Mouse (Mus musculus): ENCODE results near the gene Slc26a9. TPM values are rescaled to one million over a fixed set of nuclear protein-coding genes. Genes with fewer than 3 reads are reported as not detected.

Gene Slc26a9
- 0.06 TPM in 1 of 2 replicates, not detected in the other for polyA plus RNA-seq (2015; fragmentation: Nextera tagmentation; extraction: Ambion mirVana)

DNA sequence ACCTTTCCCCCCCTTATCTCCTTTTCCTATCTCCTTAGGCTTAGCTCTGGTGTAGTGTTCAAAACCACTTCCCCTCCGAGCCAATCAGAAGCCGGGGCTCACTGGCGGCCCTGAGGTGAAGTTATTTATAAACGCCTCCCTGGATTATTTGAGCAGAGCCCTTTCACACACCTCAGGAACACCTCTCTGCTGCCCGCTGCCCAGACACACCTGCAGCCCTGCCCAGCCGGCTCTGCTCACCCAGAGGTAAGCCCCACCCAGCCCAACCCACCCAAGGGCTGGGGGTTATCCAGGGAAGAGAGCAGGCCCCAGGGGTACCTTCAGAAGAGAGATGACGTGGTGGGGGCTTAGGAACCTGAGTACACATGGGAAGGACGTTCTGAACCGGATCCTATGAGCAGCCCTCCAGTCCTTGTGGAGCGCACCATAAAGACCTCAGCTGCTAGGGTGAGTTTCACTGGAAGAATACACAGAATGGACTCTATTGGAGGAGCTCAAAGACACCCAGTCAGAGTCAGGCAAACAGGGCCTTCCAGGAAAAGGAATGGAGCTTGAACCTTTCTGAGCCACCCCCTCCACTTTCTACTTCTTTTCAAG is at the start of gene Slc26a9:
Slc26a9 (plus strand) TSS at position 155 of the 597 bp plus-strand sequence.
- Histone ChIP-seq H3K27ac (ENCODE audit: low read length) (no peak within 1 kb of the TSS), H3K4me1 (replicated peaks; ENCODE audit: control insufficient read depth, insufficient read depth, low read length) (no peaks in the 10 kb centered on the region), H3K9me3 (ENCODE audit: control insufficient read depth, low read length) (no peaks in the 10 kb centered on the region), H3K4me2 (ENCODE audit: low read length) (no peak within 1 kb of the TSS), H3K4me3 (replicated peaks; ENCODE audit: low read length) (no peak within 1 kb of the TSS), H3K27me3 (replicated peaks; ENCODE audit: control insufficient read depth, insufficient read depth, low read length) (no peaks in the 10 kb centered on the region), H3K9ac (replicated peaks; ENCODE audit: low read depth, low read length) (no peak within 1 kb of the TSS), H3K36me3 (ENCODE audit: control insufficient read depth, insufficient read depth) (no peaks in the 10 kb centered on the region)
- 63% methylated on average over 10 of the region's 10 CpGs for WGBS
- ATAC-seq: no peak

- ATAC-seq: no peak
- 82% methylated on average over 2 of the region's 2 CpGs for WGBS
- H3K27ac ChIP-seq (ENCODE audit: low read length): no peak overlapping the region
Measured at GRCm38 (mm10) chr1:131695308-131695707, 48.5 kb upstream of the Slc26a9 start.

DNA sequence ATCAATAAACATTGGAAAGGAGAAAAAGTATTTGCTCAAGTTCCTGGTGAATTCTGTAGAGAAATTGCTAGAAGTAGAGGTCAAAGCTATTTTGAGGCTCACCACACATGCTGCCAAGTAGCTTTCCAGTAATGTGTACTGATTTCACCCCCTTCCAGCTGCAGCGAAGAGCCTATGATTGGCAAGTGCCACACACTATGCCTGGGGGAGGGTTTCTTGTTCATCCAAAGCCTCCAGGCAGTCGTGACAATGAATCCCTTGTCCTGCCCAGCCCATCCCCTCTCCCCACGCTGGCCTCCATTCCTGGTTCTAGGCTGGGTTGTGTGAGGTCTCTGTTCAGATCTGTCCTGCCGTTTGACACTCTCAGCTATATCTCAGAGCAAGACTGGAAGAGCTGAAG is 47.5 kb upstream of the Slc26a9 start:
- no peaks in the 10 kb centered on the region for H3K36me3 ChIP-seq (ENCODE audit: control insufficient read depth, insufficient read depth)
- H3K9ac ChIP-seq (replicated peaks; ENCODE audit: low read depth, low read length): no peak overlapping the region
- H3K4me1 ChIP-seq (replicated peaks; ENCODE audit: control insufficient read depth, insufficient read depth, low read length): no peaks in the 10 kb centered on the region
- ATAC-seq: no peak
- 56% methylated on average over 4 of the region's 4 CpGs for WGBS
- H3K4me2 ChIP-seq (ENCODE audit: low read length): no peak overlapping the region
- no peak overlapping the region for H3K4me3 ChIP-seq (replicated peaks; ENCODE audit: low read length)
- H3K9me3 ChIP-seq (ENCODE audit: control insufficient read depth, low read length): no peaks in the 10 kb centered on the region
- no peaks in the 10 kb centered on the region for H3K27me3 ChIP-seq (replicated peaks; ENCODE audit: control insufficient read depth, insufficient read depth, low read length)
- no peak overlapping the region for H3K27ac ChIP-seq (ENCODE audit: low read length)

More at GRCm38 (mm10) chr1:131695308-131695707, 48.5 kb upstream of the Slc26a9 start:
- H3K27me3 ChIP-seq (replicated peaks; ENCODE audit: control insufficient read depth, insufficient read depth, low read length): no peaks in the 10 kb centered on the region
- H3K4me1 ChIP-seq (replicated peaks; ENCODE audit: control insufficient read depth, insufficient read depth, low read length): no peaks in the 10 kb centered on the region
- H3K9me3 ChIP-seq (ENCODE audit: control insufficient read depth, low read length): no peaks in the 10 kb centered on the region
- no peak overlapping the region for H3K4me2 ChIP-seq (ENCODE audit: low read length)
- H3K9ac ChIP-seq (replicated peaks; ENCODE audit: low read depth, low read length): no peak overlapping the region
- H3K4me3 ChIP-seq (replicated peaks; ENCODE audit: low read length): no peak overlapping the region
- no peaks in the 10 kb centered on the region for H3K36me3 ChIP-seq (ENCODE audit: control insufficient read depth, insufficient read depth)

DNA sequence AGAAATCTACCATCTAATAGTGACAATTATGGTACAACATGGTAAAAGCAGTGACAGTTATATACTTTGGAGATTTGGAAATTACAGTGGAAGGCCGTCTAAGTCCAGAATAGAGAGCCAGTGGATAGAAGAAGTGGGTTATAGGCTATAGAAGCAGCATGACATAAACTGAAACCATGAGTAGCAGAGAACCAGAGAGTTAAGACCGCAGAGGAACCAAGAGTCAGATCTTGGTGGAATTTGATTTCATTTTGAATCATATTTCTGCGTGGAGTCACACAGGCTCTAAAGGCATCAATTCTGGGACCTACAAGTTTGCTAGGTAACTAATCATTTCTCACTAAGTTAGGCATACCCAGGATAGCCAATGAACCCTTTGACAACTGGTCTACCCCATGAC is 45.1 kb upstream of the Slc26a9 start:
- H3K9ac ChIP-seq (replicated peaks; ENCODE audit: low read depth, low read length): no peak overlapping the region

GRCm38 (mm10) chr1:131699642-131700041 is 44.2 kb upstream of the Slc26a9 start:
- H3K9ac ChIP-seq (replicated peaks; ENCODE audit: low read depth, low read length): no peak overlapping the region
- no peaks in the 10 kb centered on the region for H3K36me3 ChIP-seq (ENCODE audit: control insufficient read depth, insufficient read depth)
- no peak overlapping the region for H3K27ac ChIP-seq (ENCODE audit: low read length)
- H3K4me1 ChIP-seq (replicated peaks; ENCODE audit: control insufficient read depth, insufficient read depth, low read length): no peaks in the 10 kb centered on the region
- no peak overlapping the region for H3K4me3 ChIP-seq (replicated peaks; ENCODE audit: low read length)
- 85% methylated on average over 4 of the region's 4 CpGs for WGBS
- no peak overlapping the region for H3K4me2 ChIP-seq (ENCODE audit: low read length)
- ATAC-seq: no peak
- H3K27me3 ChIP-seq (replicated peaks; ENCODE audit: control insufficient read depth, insufficient read depth, low read length): no peaks in the 10 kb centered on the region
- H3K9me3 ChIP-seq (ENCODE audit: control insufficient read depth, low read length): no peaks in the 10 kb centered on the region

More for the DNA sequence above, 45.1 kb upstream of the Slc26a9 start:
- Histone ChIP-seq H3K9me3 (ENCODE audit: control insufficient read depth, low read length) (no peaks in the 10 kb centered on the region), H3K4me1 (replicated peaks; ENCODE audit: control insufficient read depth, insufficient read depth, low read length) (no peaks in the 10 kb centered on the region), H3K4me2 (ENCODE audit: low read length) (no peak overlapping the region), H3K36me3 (ENCODE audit: control insufficient read depth, insufficient read depth) (no peaks in the 10 kb centered on the region), H3K27me3 (replicated peaks; ENCODE audit: control insufficient read depth, insufficient read depth, low read length) (no peaks in the 10 kb centered on the region), H3K4me3 (replicated peaks; ENCODE audit: low read length) (no peak overlapping the region), H3K27ac (ENCODE audit: low read length) (no peak overlapping the region)
- no peak for ATAC-seq
- 94% methylated on average over 3 of the region's 3 CpGs for WGBS

DNA sequence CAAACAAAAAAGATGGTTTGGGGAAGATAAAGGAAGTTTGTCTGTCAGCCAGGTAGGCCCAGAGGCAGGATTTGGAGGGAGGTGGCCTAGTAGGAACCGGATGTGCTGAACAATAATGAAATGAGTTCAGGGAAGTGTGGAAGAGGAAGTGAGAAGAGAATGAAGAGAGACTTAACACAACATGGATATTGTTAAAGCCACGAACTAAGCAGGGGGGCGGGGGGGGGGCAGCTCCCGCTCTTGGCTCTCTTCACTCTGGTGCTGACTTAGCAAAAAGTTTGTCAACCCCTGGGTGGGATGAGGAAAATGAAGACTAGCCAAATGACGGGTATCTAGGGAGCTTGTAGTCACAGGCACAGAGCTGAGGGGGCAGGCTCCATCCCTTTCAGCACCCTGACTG is 43.4 kb upstream of the Slc26a9 start:
- Histone ChIP-seq H3K27me3 (replicated peaks; ENCODE audit: control insufficient read depth, insufficient read depth, low read length) (no peaks in the 10 kb centered on the region), H3K4me2 (ENCODE audit: low read length) (no peak overlapping the region), H3K4me3 (replicated peaks; ENCODE audit: low read length) (no peak overlapping the region), H3K9me3 (ENCODE audit: control insufficient read depth, low read length) (no peaks in the 10 kb centered on the region), H3K36me3 (ENCODE audit: control insufficient read depth, insufficient read depth) (no peaks in the 10 kb centered on the region), H3K4me1 (replicated peaks; ENCODE audit: control insufficient read depth, insufficient read depth, low read length) (no peaks in the 10 kb centered on the region), H3K27ac (ENCODE audit: low read length) (no peak overlapping the region), H3K9ac (replicated peaks; ENCODE audit: low read depth, low read length) (no peak overlapping the region)
- 70% methylated on average over 5 of the region's 5 CpGs for WGBS
- ATAC-seq: no peak

GRCm38 (mm10) chr1:131701391-131701790 is 42.4 kb upstream of the Slc26a9 start:
- Histone ChIP-seq H3K4me2 (ENCODE audit: low read length) (no peak overlapping the region), H3K27me3 (replicated peaks; ENCODE audit: control insufficient read depth, insufficient read depth, low read length) (no peaks in the 10 kb centered on the region), H3K4me3 (replicated peaks; ENCODE audit: low read length) (no peak overlapping the region), H3K4me1 (replicated peaks; ENCODE audit: control insufficient read depth, insufficient read depth, low read length) (no peaks in the 10 kb centered on the region), H3K9ac (replicated peaks; ENCODE audit: low read depth, low read length) (no peak overlapping the region), H3K27ac (ENCODE audit: low read length) (no peak overlapping the region), H3K36me3 (ENCODE audit: control insufficient read depth, insufficient read depth) (no peaks in the 10 kb centered on the region), H3K9me3 (ENCODE audit: control insufficient read depth, low read length) (no peaks in the 10 kb centered on the region)
- no peak for ATAC-seq
- 88% methylated on average over 5 of the region's 5 CpGs for WGBS

GRCm38 (mm10) chr1:131702094-131702766 is 41.6 kb upstream of the Slc26a9 start:
- H3K4me3 ChIP-seq (replicated peaks; ENCODE audit: low read length): no peak overlapping the region
- no peak overlapping the region for H3K27ac ChIP-seq (ENCODE audit: low read length)
- 79% methylated on average over 8 of the region's 8 CpGs for WGBS
- no peaks in the 10 kb centered on the region for H3K9me3 ChIP-seq (ENCODE audit: control insufficient read depth, low read length)
- H3K4me2 ChIP-seq (ENCODE audit: low read length): no peak overlapping the region
- H3K4me1 ChIP-seq (replicated peaks; ENCODE audit: control insufficient read depth, insufficient read depth, low read length): no peaks in the 10 kb centered on the region
- H3K9ac ChIP-seq (replicated peaks; ENCODE audit: low read depth, low read length): no peak overlapping the region
- ATAC-seq: no peak
- H3K36me3 ChIP-seq (ENCODE audit: control insufficient read depth, insufficient read depth): no peaks in the 10 kb centered on the region
- H3K27me3 ChIP-seq (replicated peaks; ENCODE audit: control insufficient read depth, insufficient read depth, low read length): no peaks in the 10 kb centered on the region

DNA sequence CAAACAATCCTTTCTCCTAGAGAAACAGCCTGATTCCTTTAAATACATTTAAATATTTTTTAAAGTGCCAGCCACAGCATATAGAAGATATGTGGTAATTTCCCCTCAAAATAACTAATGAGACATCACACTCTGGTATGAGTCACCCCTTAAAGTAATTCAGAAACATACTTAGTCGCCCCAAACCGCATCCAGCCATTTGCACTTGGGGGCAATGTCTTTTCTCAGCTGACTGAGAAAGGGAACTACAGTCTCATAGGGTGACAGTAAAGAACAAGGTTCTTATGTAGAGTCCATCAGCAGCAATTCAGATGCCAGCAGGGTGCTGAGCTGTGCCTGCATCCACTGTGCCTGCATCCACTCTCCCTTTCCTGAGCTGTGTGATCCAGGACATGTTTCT is 40.3 kb upstream of the Slc26a9 start:
- 90% methylated on average over 2 of the region's 2 CpGs for WGBS
- no peak overlapping the region for H3K4me3 ChIP-seq (replicated peaks; ENCODE audit: low read length)
- no peaks in the 10 kb centered on the region for H3K4me1 ChIP-seq (replicated peaks; ENCODE audit: control insufficient read depth, insufficient read depth, low read length)
- H3K36me3 ChIP-seq (ENCODE audit: control insufficient read depth, insufficient read depth): no peaks in the 10 kb centered on the region
- no peak for ATAC-seq
- no peak overlapping the region for H3K27ac ChIP-seq (ENCODE audit: low read length)
- H3K9me3 ChIP-seq (ENCODE audit: control insufficient read depth, low read length): no peaks in the 10 kb centered on the region
- H3K9ac ChIP-seq (replicated peaks; ENCODE audit: low read depth, low read length): no peak overlapping the region
- no peaks in the 10 kb centered on the region for H3K27me3 ChIP-seq (replicated peaks; ENCODE audit: control insufficient read depth, insufficient read depth, low read length)
- H3K4me2 ChIP-seq (ENCODE audit: low read length): no peak overlapping the region

Measured in forebrain, embryonic 16.5 days (tissue).